Mouse (Mus musculus) left cerebral cortex, postnatal 14 days (tissue): Measurements from ENCODE around the gene Iqschfp. TPM values are rescaled to one million over a fixed set of nuclear protein-coding genes. Genes with fewer than 3 reads are reported as not detected.
A peak's percentile ranks its signal among the peaks of the same experiment; 100 is the strongest.

ENCODE experiments used
- DNase-seq, 2 experiments: peaks; one replicate each; pipeline ENCODE4 v3.0.0; 2021 to 2022; ENCODE audit warnings: low spot score in 2 of 2, mixed read lengths in 1 of 2
- intact Hi-C: fragments of 180-260 bp; cut with DNase I; formaldehyde crosslinking; loops from one replicate; pipeline ENCODE4 v1.15.1; 2025
- total RNA-seq, 2 experiments: library from RNA; stranded (reverse); gene quantifications; 2 replicates each; pipeline ENCODE4 v1.2.3; 2021

The Iqschfp gene
- total RNA-seq, 2 experiments from 2014 or later: 7.4 to 12.2 TPM

GRCm38 (mm10) chr3:67947000-67947399 is 55.0 kb downstream of the Iqschfp start:
- intact Hi-C loops: no loop called here

GRCm38 (mm10) chr3:67952517-67952940 is 60.5 kb downstream of the Iqschfp start:
- intact Hi-C loops: no loop called here
- no peak for DNase-seq

More at GRCm38 (mm10) chr3:67947000-67947399, 55.0 kb downstream of the Iqschfp start:
- DNase-seq: no peak

DNA sequence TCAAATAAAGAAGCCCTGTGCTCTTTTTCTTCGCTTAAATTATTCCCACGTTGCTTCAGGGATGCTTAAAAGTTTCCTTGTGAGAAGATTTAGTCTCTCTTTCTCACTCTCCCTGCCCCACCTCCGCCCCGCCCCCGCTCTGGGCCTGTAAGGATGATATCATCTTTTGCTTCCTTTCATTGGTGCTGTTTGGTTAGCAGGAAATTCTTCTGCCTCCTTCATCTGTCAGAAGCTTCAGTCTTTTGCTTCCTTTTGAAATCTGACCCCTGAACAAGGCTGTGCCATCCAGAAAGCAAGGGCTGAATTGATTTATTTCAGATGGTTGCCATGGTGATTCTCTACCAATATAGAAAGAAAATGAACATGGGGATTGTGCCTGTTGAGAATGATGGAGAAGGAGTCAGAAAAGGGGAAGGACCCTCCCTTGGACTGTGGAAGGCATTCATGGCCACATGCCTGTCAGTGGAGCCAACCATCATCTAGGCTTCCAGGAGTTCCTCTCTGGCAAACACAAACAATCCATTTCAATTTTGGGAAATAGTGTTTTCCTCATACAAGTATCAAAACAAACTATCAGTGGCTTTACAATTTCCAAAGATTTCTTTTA is 62.5 kb downstream of the Iqschfp start:
- DNase-seq: peak; percentile 48 to 49
- intact Hi-C loops: no loop called here

- intact Hi-C loops: no loop called here
- no peak for DNase-seq
These were observed 67.6 kb downstream of the Iqschfp start for GRCm38 (mm10) chr3:67959672-67960071.

- intact Hi-C loops: no loop called here
- no peak for DNase-seq
These were observed 68.1 kb downstream of the Iqschfp start for GRCm38 (mm10) chr3:67960133-67960532.

- DNase-seq: no peak
- intact Hi-C loops: no loop called here
These were observed 68.7 kb downstream of the Iqschfp start for GRCm38 (mm10) chr3:67960727-67961126.

- no peak for DNase-seq
- intact Hi-C loops: no loop called here
These were observed 70.1 kb downstream of the Iqschfp start for GRCm38 (mm10) chr3:67961934-67962639.

- intact Hi-C loops: no loop called here
- no peak for DNase-seq
These were observed 82.4 kb downstream of the Iqschfp start for GRCm38 (mm10) chr3:67974340-67974998.

- intact Hi-C loops: no loop called here
These were observed 88.0 kb downstream of the Iqschfp start for GRCm38 (mm10) chr3:67980006-67980405.

DNA sequence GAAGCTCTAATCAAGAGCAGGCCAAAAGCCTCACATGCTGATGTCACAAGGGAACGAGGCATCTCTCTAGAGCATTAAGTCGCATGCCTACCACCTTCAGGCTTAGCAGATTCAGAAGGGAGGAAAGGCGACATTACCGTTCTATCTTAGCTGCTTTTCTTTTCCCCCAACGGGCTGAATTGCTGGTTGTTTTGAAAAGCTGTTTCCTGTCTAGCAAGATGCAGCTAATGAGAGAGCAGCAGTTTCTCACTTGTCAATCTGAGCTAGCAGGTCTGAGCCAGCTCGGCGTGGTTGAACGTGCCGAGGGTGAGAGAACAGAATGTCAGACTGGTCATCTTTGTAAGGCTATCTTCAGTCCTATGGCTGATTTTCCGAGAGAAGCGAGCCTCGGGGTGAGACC is 91.3 kb downstream of the Iqschfp start:
- no peak for DNase-seq
- intact Hi-C loops: no loop called here

More at GRCm38 (mm10) chr3:67980006-67980405, 88.0 kb downstream of the Iqschfp start:
- no peak for DNase-seq

GRCm38 (mm10) chr3:68002415-68002814 is 110.4 kb downstream of the Iqschfp start:
- intact Hi-C loops: no loop called here
- DNase-seq: no peak

- intact Hi-C loops: no loop called here
- no peak for DNase-seq
These were observed 120.3 kb downstream of the Iqschfp start for GRCm38 (mm10) chr3:68012342-68012741.

GRCm38 (mm10) chr3:68015786-68016185 is 123.8 kb downstream of the Iqschfp start:
- DNase-seq: no peak
- intact Hi-C loops: no loop called here

DNA sequence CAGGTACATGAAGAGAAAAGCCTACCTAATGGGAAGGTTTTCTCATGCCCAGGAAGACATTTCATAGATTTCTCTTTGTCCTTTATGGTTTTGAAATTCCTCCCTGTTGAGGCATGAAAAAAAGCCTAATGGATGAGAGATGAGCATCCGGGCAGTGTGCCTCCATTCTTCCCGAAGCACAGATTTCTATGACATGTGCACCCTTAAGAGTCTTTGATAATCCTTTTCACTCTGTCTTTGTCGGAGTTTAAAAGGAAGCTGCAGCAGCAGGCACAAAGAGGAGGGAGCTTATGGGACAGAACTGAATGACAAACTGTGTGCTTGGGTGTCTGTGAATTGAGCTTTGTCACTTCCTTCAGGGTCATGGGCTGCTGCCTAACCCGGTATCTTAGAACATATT is 127.4 kb downstream of the Iqschfp start:
- intact Hi-C loops: no loop called here

GRCm38 (mm10) chr3:68036097-68036496 is 144.1 kb downstream of the Iqschfp start:
- intact Hi-C loops: no loop called here
- no peak for DNase-seq

More for the DNA sequence above, 127.4 kb downstream of the Iqschfp start:
- DNase-seq: no peak

- intact Hi-C loops: no loop called here
- DNase-seq: no peak
These were observed 150.9 kb downstream of the Iqschfp start for GRCm38 (mm10) chr3:68042951-68043350.

- peak; percentile 70 to 76 for DNase-seq
- intact Hi-C loops: loop anchor here (1.0 kb wide), 1 partner anchor 421 kb away; no protein-coding TSS in a partner anchor
These were observed 153.7 kb downstream of the Iqschfp start for GRCm38 (mm10) chr3:68045475-68046416.

- intact Hi-C loops: loop anchor here (5.0 to 10.0 kb wide), 2 partner anchors 536 to 651 kb away; partner anchors contain the start of gene Rarres1
- DNase-seq: peak; percentile 53 to 54
These were observed 161.5 kb downstream of the Iqschfp start for GRCm38 (mm10) chr3:68053538-68053937.

GRCm38 (mm10) chr3:68055071-68055470 is 163.0 kb downstream of the Iqschfp start:
- peak; percentile 24 to 46 for DNase-seq
- intact Hi-C loops: loop anchor here (5.0 to 10.0 kb wide), 2 partner anchors 437 to 650 kb away; no protein-coding TSS in a partner anchor
